Mouse (Mus musculus): ENCODE measurements around the gene C1galt1.

Gene C1galt1

DNA sequence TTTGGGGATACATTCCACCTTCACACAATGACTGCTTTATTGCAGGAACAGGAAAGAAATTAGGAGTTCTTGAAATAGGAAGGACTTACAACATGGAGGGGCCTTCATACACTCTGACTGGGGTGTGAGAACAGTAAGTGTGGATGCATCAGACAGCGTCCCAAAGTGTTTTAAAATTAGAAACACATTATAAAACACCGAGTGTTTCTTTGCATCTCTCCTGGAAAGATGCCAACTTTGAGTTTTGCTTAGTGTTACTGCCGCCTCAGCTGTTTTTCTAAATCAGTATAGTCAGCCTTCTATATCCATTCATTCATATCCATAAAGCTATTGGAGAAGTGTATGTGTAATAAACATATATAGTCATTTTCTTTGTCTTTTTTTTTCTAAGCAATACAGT, 16.4 kb downstream of the C1galt1 start:
- DNase-seq, result no peak

DNA sequence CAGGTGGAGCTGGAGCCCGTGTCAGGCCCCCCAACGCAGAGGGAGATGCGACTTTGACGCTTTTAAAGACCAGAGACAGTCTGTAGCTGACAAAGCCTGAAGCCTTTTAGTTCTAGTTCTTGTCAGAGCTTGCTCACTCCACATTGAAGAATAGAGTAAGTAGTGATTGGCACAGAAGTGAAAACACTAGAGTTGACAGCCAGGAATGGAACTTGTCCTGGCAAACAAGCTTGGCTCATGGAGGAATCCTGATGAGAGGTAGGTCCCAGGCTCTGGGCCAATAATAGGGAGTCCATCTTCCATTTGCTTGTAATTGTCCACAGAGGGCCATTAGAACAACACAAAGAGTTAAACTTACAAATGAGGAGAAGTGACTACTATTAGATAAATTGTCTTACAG, 18.7 kb downstream of the C1galt1 start:
- DNase-seq, result no peak

DNA sequence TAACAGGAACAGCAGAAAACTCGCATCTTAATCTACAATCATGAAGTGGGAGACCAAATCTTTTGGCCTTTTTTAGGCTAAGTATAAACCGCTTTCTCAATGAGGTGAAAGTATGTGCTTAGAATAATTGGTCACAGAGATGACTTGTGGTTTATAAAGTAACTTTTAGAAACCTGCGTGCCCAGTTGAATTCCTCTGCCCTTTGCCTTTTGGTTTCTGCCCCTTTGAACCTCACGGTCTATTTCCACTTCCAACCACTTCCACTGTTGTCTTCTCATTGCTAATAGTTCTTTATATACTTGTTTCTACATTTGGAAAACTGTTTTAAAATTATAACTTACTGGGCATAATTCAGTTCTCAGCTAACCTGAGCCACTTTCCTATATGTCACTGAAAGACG, 32.2 kb downstream of the C1galt1 start:
- peak; percentile 33 for DNase-seq

DNA sequence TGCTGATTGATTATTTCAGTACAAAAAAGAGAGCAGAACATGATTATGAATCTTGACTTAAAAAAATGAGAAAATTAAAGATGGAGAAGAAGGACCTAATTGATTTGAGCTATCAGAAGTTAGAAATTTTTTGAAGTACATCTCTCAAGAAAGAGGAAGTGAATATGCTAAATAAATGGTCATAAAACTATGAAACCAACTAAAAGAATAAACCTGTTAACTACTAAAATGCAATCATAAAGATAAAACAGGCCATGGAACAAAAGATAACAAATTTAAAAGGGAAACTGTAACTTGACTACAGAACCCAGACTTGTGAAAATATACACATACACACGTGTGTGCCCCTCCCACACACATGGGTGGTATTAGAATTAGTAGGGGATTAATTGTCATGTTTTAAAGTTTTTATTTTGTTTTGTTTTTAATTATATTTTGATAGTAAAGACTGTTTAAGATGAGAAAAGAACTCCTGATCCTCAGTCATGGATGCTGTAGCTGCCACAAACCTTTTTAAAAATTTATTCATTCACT, 37.0 kb downstream of the C1galt1 start:
- DNase-seq, result no peak

DNA sequence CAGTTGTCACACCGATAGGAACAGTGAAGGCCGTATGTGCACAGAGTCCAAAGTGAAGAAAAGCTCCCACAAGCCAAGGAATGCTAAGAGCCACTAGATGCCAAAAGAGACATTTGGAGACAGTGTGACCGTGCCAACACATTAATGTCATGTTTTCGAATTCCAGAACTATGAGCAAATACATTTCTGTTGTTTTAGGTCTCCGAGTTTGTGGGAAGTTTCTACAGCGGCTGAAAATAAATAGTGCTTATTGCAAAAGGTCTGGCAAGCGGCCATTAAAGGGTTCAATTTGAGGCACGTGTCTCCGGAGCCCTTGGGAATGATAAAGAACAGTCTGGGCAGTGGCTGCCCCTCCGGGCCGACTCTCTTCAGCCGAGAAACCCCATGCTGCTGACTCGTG, 37.9 kb downstream of the C1galt1 start:
- DNase-seq, result peak; percentile 8

DNA sequence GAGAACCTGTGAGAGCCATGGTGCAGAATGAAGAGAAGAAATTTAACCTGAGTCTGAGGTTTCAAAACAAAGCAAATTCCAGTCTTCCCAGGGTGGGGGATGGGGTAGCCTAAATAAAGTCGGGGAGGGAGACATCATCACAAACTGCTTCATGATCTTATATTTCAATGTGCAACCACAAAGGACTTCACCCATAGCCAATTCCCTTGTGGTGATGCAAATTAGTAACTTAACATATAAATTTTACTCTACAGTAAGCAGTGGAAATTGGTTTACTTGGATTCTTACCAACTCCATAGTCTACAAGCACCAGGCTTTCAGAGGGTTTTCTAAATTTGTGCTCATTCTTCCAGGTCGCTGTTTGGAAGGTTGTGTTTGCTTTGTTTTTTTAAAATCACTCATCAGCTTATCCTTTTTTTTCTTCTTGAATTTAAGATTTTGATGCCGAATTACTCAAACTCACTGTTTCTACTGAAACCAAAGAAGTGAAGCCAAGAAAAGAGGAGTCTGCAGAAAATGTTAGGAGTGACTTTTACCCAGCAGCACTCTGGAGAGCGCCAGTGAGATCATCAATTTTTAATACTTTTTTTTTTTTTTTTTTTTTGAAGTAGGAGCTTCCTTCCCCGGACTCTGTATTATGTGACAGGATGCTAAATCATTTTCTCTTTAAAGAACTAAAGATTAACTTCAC, 41.5 kb downstream of the C1galt1 start:
- DNase-seq, result no peak

DNA sequence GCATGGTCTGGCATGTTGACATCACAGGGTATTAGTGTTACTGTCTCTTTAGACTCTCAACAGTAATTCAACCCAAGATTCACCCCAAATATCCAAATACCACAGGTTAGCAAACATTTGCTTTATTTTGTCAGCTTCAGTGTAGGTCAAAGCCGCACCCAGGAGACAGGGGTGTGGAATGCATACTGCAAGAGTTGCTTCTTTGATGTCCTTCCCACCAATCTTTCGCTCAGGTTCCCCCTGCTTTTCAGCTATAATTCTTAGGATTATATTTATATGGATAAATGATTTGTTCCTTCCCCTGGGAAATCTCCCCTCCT, 42.0 kb downstream of the C1galt1 start:
- DNase-seq, result no peak

DNA sequence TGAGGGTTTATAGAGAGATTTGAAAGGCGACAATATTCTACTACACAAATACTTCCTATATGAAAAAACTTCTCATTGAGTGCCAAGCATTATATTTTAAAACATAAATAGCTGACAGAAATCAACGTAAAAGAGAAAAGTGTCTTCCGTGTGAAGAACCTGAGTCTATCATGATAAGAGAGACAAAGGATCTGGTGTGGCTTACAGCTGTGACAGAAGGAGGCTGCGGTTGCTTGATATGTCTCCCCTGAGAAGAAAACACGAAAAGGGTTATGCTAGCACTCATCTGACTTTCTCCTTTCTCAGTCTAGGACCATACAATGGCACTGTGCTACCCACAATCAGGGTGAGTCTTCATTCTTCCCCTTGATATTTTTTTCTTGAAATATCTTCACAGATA, 51.7 kb downstream of the C1galt1 start:
- DNase-seq, result no peak

DNA sequence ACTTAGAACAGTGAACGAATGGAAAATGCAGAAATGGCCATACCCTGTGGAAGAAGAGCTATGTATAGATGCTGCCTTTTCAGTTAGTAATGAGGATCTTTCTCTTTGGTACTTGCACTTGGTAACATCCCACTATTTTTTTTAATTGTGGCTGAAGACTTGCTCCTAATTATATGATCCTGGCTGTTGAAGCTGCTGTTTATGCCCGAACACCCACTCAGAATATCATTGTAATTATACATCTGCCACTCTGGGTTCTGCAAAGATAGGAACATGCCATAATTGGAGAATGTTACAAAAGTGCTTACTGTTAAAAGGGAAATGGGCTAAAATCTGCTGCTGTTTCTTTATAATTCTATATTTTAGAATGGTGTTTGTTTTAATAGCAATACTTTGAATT, 67.4 kb downstream of the C1galt1 start:
- no peak for DNase-seq
